11 mouse cellular contexts compared by ENCODE assay signal in the genomic region with DNA sequence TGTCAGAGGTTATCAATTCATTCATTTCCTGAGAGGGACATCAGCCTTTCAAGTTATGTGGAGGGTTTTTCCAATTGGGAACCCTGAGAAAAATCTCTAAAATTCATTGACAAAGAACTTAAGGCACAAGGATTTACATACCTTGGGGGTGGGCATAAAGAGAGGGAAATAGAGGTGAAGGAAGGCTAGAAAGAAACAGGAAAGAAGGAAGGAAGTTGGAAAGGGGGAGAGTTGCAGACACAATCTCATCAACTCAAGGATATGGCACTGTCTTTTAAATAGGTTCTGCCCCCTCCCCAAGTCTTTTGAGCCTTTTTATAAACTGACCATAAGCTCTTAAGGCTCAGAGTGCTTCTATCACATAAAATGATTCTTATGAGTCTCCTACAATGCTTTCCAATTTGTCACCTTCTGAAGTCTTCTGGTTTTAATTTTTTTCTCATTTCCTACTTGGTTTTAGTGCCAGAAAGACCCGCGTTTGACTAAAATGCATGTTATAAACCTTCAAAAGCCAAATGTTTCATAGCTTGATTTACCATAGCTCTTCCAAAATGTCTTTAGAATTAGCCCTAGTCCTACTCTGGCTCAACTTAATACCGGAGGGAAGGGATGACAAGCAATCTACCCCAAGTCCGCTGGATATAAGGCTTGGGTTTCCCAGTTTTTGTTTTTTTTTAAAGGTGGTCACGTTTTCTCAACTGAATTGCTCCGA. TPM values are rescaled to one million over a fixed set of nuclear protein-coding genes. Genes with fewer than 3 reads are reported as not detected.
DNase-seq lines count a peak whose midpoint lies in the region; ATAC-seq lines count a peak whose summit lies in the region.
"Had no signal": no experiment of that assay in that cellular context is flagged by ENCODE, and none has a peak within 500 bp of the region (broad histone marks: within the 10 kb centered on the region; RNA-seq: fewer than 3 reads in every experiment).

No protein-coding gene starts in this region.

- intact Hi-C loops in heart, postnatal 10 days (cut with DNase I) = no loop called here

- peak overlapping the region; percentile 56 for H3K4me3 ChIP-seq in heart, embryonic 11.5 days (ENCODE audit: low read depth, low read length)
- peak overlapping the region; percentile 94 for H3K4me3 ChIP-seq in megakaryocyte, embryonic 14.5 days (replicated peaks)
- no peak overlapping the region for H3K4me3 ChIP-seq in embryonic facial prominence, embryonic 13.5 days
- H3K4me3 ChIP-seq in midbrain, embryonic 13.5 days (replicated peaks) = no peak overlapping the region
- H3K4me3 ChIP-seq: left cerebral cortex, adult 2 months had no signal

- DNase-seq in heart, postnatal 10 days = no peak
- no peak for DNase-seq in urinary bladder, postnatal 4 days (ENCODE audit: low spot score in 2 of 2)
- DNase-seq: cerebellum, adult 11-12 months; kidney, postnatal 25 days had no signal

- peaks cover 11% of the 10 kb centered on the region for H3K4me1 ChIP-seq in heart, embryonic 11.5 days (ENCODE audit: control insufficient read depth, insufficient read depth, low read length)
- peaks cover 28% of the 10 kb centered on the region for H3K4me1 ChIP-seq in megakaryocyte, embryonic 14.5 days
- H3K4me1 ChIP-seq in embryonic facial prominence, embryonic 13.5 days = peaks cover 16% of the 10 kb centered on the region
- peaks cover 41% of the 10 kb centered on the region for H3K4me1 ChIP-seq in midbrain, embryonic 13.5 days (replicated peaks)

- no peaks in the 10 kb centered on the region for H3K36me3 ChIP-seq in heart, embryonic 11.5 days (ENCODE audit: control insufficient read depth, insufficient read depth, low read length)
- H3K36me3 ChIP-seq in megakaryocyte, embryonic 14.5 days (replicated peaks; ENCODE audit: low read length) = no peaks in the 10 kb centered on the region
- H3K36me3 ChIP-seq in embryonic facial prominence, embryonic 13.5 days = no peaks in the 10 kb centered on the region
- no peaks in the 10 kb centered on the region for H3K36me3 ChIP-seq in midbrain, embryonic 13.5 days

- peak overlapping the region; percentile 81 for H3K4me2 ChIP-seq in heart, embryonic 11.5 days
- peak overlapping the region; percentile 60; the same call in 1 of the 2 replicates for H3K4me2 ChIP-seq in embryonic facial prominence, embryonic 13.5 days
- H3K4me2 ChIP-seq in midbrain, embryonic 13.5 days (replicated peaks) = peak overlapping the region; percentile 51; the same call in 1 of the 2 replicates

- H3K9me3 ChIP-seq in heart, embryonic 11.5 days (replicated peaks; ENCODE audit: control insufficient read depth, low read length) = no peaks in the 10 kb centered on the region
- no peaks in the 10 kb centered on the region for H3K9me3 ChIP-seq in megakaryocyte, embryonic 14.5 days
- no peaks in the 10 kb centered on the region for H3K9me3 ChIP-seq in embryonic facial prominence, embryonic 13.5 days
- H3K9me3 ChIP-seq in midbrain, embryonic 13.5 days = no peaks in the 10 kb centered on the region

- no peaks in the 10 kb centered on the region for H3K27me3 ChIP-seq in heart, embryonic 11.5 days (ENCODE audit: control insufficient read depth, insufficient read depth, low read length)
- H3K27me3 ChIP-seq in megakaryocyte, embryonic 14.5 days (replicated peaks) = no peaks in the 10 kb centered on the region
- H3K27me3 ChIP-seq in embryonic facial prominence, embryonic 13.5 days = peaks cover 36% of the 10 kb centered on the region
- H3K27me3 ChIP-seq in midbrain, embryonic 13.5 days = peaks cover 21% of the 10 kb centered on the region

- WGBS in heart, embryonic 11.5 days (ENCODE audit: insufficient replicate concordance) = 4% methylated on average over 6 of the region's 6 CpGs
- WGBS in embryonic facial prominence, embryonic 13.5 days = 3% methylated on average over 6 of the region's 6 CpGs
- 11% methylated on average over 6 of the region's 6 CpGs for whole genome bisulfite sequencing in midbrain, embryonic 13.5 days

- ATAC-seq in heart, embryonic 11.5 days (replicated peaks; ENCODE audit: insufficient number of reproducible peaks, low FRiP score, low TSS enrichment) = no peak
- ATAC-seq in megakaryocyte, adult 5-6 weeks (ENCODE audit: poor library complexity, severe bottlenecking) = no peak
- no peak for ATAC-seq in embryonic facial prominence, embryonic 13.5 days (ENCODE audit: insufficient number of reproducible peaks, insufficient read depth, low FRiP score, low TSS enrichment, low read depth)
- ATAC-seq in midbrain, embryonic 13.5 days = no peak
- ATAC-seq: inflammation-experienced regulatory T-cells, adult 6 months had no signal

- H3K9ac ChIP-seq in heart, embryonic 11.5 days (ENCODE audit: low read depth, low read length) = peak overlapping the region; percentile 58; the same call in 1 of the 2 replicates
- H3K9ac ChIP-seq in embryonic facial prominence, embryonic 13.5 days = no peak overlapping the region
- no peak overlapping the region for H3K9ac ChIP-seq in midbrain, embryonic 13.5 days (replicated peaks)

- peak overlapping the region; percentile 71 for H3K27ac ChIP-seq in heart, embryonic 11.5 days (ENCODE audit: low read depth, low read length)
- no peak overlapping the region for H3K27ac ChIP-seq in embryonic facial prominence, embryonic 13.5 days
- H3K27ac ChIP-seq in midbrain, embryonic 13.5 days = no peak overlapping the region
- H3K27ac ChIP-seq: left cerebral cortex, adult 2 months had no signal

RNA-seq across cellular contexts. Expression of gene Lin28b, which starts 13.6 kb away (rescaled TPM):
- polyA plus RNA-seq in heart, embryonic 11.5 days (2014; fragmentation: Nextera tagmentation; extraction: Ambion mirVana) = 6.1 and 7.3 TPM in 2 replicates
- under 1 TPM; 0.45 to 0.65 TPM for total RNA-seq in heart, postnatal 10 days (2021)
- polyA plus RNA-seq in megakaryocyte, embryonic 14.5 days (2012; ENCODE audit: insufficient read depth, low replicate concordance) = 0.48 TPM in 2 replicates
- total RNA-seq in megakaryocyte, adult 5-6 weeks (2015) = not detected in 2 replicates
- not detected in 2 replicates for total RNA-seq in megakaryocyte, adult 5-6 weeks (2017)
- polyA plus RNA-seq in embryonic facial prominence, embryonic 13.5 days (2015; fragmentation: Nextera tagmentation; extraction: Ambion mirVana) = 2.4 and 2.7 TPM in 2 replicates
- 10.3 and 13.2 TPM in 2 replicates for polyA plus RNA-seq in midbrain, embryonic 13.5 days (2015; fragmentation: Nextera tagmentation; extraction: Ambion mirVana)

Comparison
In these comparisons a context has a peak if more than half of its experiments do, and no peak if none do; other contexts are left out.
1. H3K4me3 ChIP-seq: peak in heart, embryonic 11.5 days (single experiment) and megakaryocyte, embryonic 14.5 days (single experiment); none in embryonic facial prominence, embryonic 13.5 days (single experiment) and midbrain, embryonic 13.5 days (single experiment).
2. Peak in every context shown above with its lines, with median percentiles within 50 percentile points of each other: H3K4me2 ChIP-seq.